Mouse (Mus musculus) E14TG2a.4 (cell line): ENCODE data around the gene Ibtk.

ENCODE experiments used
- CTCF ChIP-seq: conservative IDR thresholded peaks from 2 replicates; pipeline ENCODE4 v1.5.1; 2014; ENCODE audit warnings: low read length
- POU5F1 ChIP-seq: IDR thresholded peaks from 2 replicates; pipeline ENCODE4 v1.6.1; 2014; ENCODE audit warnings: low read length, borderline replicate concordance

- no peak for TF ChIP-seq CTCF
- TF ChIP-seq POU5F1: no peak
Observed at GRCm38 (mm10) chr9:85663810-85664209, 85.3 kb downstream of the Ibtk start.
